Mouse (Mus musculus) thymus, adult 2 months (tissue): ENCODE measurements around the gene Trmu. TPM values are rescaled to one million over a fixed set of nuclear protein-coding genes. Genes with fewer than 3 reads are reported as not detected.

Source experiments
- DNase-seq: peaks from one replicate; pipeline ENCODE4 v3.0.0; 2021
- H3K27ac ChIP-seq: fragments of 200-500 bp; 2 replicates; pipeline ENCODE4 v1.5.1; 2012; ENCODE audit warnings: low read length, control low read depth; ENCODE audit not compliant: control insufficient read depth, insufficient read depth
- H3K27me3 ChIP-seq: fragments of 200-500 bp; 2 replicates; pipeline ENCODE4 v1.6.1; 2012; ENCODE audit warnings: mild to moderate bottlenecking, low read length, moderate library complexity, mixed read lengths; ENCODE audit not compliant: control insufficient read depth, insufficient read depth
- H3K36me3 ChIP-seq: fragments of 200-500 bp; 2 replicates; pipeline ENCODE4 v1.6.1; 2012; ENCODE audit warnings: mild to moderate bottlenecking, low read length, moderate library complexity; ENCODE audit not compliant: control insufficient read depth, insufficient read depth
- H3K4me1 ChIP-seq: fragments of 200-500 bp; replicated peaks from 2 replicates; pipeline ENCODE4 v1.6.1; 2012; ENCODE audit warnings: low read length; ENCODE audit not compliant: control insufficient read depth, insufficient read depth
- H3K4me3 ChIP-seq: fragments of 200-500 bp; 2 replicates; pipeline ENCODE4 v1.5.1; 2012; ENCODE audit warnings: mild to moderate bottlenecking, low read length, control low read depth, moderate library complexity; ENCODE audit not compliant: control insufficient read depth, insufficient read depth
- CTCF ChIP-seq: fragments of 200-500 bp; IDR thresholded peaks from 2 replicates; pipeline ENCODE4 v1.5.1; 2012; ENCODE audit warnings: mild to moderate bottlenecking, control low read depth, low read length, moderate library complexity, borderline replicate concordance; ENCODE audit not compliant: control insufficient read depth, poor library complexity, insufficient read depth; ENCODE audit errors: extremely low read depth
- POLR2A ChIP-seq: fragments of 200-500 bp; IDR thresholded peaks from 2 replicates; pipeline ENCODE4 v1.6.1; 2012; ENCODE audit warnings: mild to moderate bottlenecking, low read length, control low read depth, moderate library complexity; ENCODE audit not compliant: control insufficient read depth, poor library complexity, insufficient read depth; ENCODE audit errors: extremely low read depth
- WGBS: fragments of 180-500 bp; shearing (Covaris S2); methylation state at CpG from one replicate; pipeline ENCODE4 v1.1.7; 2018; 5-methylcytosine and 5-hydroxymethylcytosine counted together
- polyA plus RNA-seq: library from polyadenylated mRNA; depleted of rRNA; stranded (reverse); fragments of >200 nt; gene quantifications from 2 replicates; pipeline ENCODE4 v1.2.3, GENCODE M21; 2012; rRNA removed

The Trmu gene
- polyA plus RNA-seq, 1 experiment, result 39.1 TPM

DNA sequence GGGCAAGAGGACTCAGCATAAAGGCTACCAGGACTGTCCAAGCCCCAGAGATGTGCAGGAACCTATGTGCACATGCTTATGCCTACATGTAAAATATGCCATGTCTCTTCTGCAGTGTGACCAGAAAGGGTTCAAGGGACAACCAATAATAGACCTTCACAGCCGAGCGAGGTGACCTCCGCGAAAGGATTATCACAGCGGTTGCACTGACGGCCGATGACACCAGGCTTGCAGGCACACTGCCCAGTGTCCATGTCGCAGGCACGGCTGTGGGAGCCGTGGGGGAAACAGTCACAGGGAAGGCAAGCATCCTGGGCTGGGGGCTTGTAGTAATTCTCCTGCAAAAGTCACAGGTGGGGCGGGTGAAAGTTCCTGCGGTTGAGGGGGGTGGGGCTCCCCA is 49.0 kb downstream of the Trmu start:
- WGBS, result 94% methylated on average over 12 of the region's 12 CpGs
- H3K36me3 ChIP-seq, result peaks cover 7% of the 10 kb centered on the region; the same call in 1 of the 2 replicates
- H3K27me3 ChIP-seq, result no peaks in the 10 kb centered on the region
- no peak for TF ChIP-seq POLR2A
- no peak for TF ChIP-seq CTCF
- no peak for DNase-seq
- H3K4me3 ChIP-seq, result no peak overlapping the region
- H3K4me1 ChIP-seq, result no peaks in the 10 kb centered on the region
- H3K27ac ChIP-seq, result no peak overlapping the region

DNA sequence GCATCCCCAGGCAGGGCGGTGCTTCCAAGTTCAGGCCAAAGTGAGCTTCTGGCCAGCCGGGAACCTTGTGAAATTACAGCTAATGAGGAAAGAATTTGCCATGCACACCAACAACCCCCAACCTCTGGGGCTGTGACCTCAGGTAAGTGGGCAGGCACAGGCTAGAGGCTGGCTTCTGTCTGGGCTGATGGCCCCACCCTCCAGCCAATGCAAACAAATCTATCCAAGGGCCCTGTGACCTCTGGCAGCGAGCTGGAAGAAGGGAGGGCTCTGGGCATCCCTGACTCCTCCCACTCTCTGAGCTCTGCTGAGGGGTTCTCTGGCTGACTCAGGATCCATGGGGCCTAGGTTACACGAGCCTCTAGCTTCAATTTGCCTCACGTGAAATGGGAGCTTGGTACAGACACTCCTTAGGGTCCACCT is 56.5 kb downstream of the Trmu start:
- WGBS, result 86% methylated on average over 5 of the region's 5 CpGs
- no peak overlapping the region for H3K27ac ChIP-seq
- no peaks in the 10 kb centered on the region for H3K4me1 ChIP-seq
- no peaks in the 10 kb centered on the region for H3K27me3 ChIP-seq
- no peak for DNase-seq
- no peak overlapping the region for H3K4me3 ChIP-seq
- no peaks in the 10 kb centered on the region for H3K36me3 ChIP-seq
- TF ChIP-seq POLR2A (no peak), CTCF (no peak)

Other genes with a start within 250 kb of the Trmu start
- 1.3 and 1.9 TPM in 2 replicates for gene Ppara, start 144.3 kb upstream of the Trmu start, polyA plus RNA-seq
- 43.8 and 49.3 TPM in 2 replicates for gene Cdpf1, start 67.6 kb upstream of the Trmu start, polyA plus RNA-seq
- gene Pkdrej, start 57.6 kb upstream of the Trmu start, polyA plus RNA-seq, result 0.07 TPM in 1 of 2 replicates, not detected in the other
- 8.5 and 10.1 TPM in 2 replicates for gene Ttc38, start 47.0 kb upstream of the Trmu start, polyA plus RNA-seq
- 39.6 and 52.5 TPM in 2 replicates for gene Gtse1, start 19.6 kb upstream of the Trmu start, polyA plus RNA-seq
- gene Celsr1, start 154.5 kb downstream of the Trmu start, polyA plus RNA-seq, result 40.0 and 47.8 TPM in 2 replicates
- 35.1 and 37.1 TPM in 2 replicates for gene Gramd4, start 178.4 kb downstream of the Trmu start, polyA plus RNA-seq